Mouse (Mus musculus) embryonic facial prominence, embryonic 14.5 days (tissue): ENCODE data around the gene Ntf3. TPM values are rescaled to one million over a fixed set of nuclear protein-coding genes. Genes with fewer than 3 reads are reported as not detected.

Experiments
- ATAC-seq: fragments of 200-750 bp; cut with Nextera tagmentation; 2 replicates; pipeline ENCODE4 v1.8.0; 2017; ENCODE audit warnings: low read depth, moderate number of reproducible peaks, moderate TSS enrichment
- DNase-seq: peaks from one replicate; pipeline ENCODE4 v3.0.0-alpha.2; 2015; ENCODE audit warnings: low spot score
- H3K27ac ChIP-seq: fragments of 300-500 bp; sonication (generic); replicated peaks from 2 replicates; pipeline ENCODE4 v1.5.1; 2014; ENCODE audit warnings: low read depth, mild to moderate bottlenecking, low read length, moderate library complexity
- H3K27me3 ChIP-seq: fragments of 300-500 bp; sonication (generic); replicated peaks from 2 replicates; pipeline ENCODE4 v1.6.1; 2014; ENCODE audit warnings: low read length; ENCODE audit not compliant: control insufficient read depth, insufficient read depth
- H3K36me3 ChIP-seq: fragments of 300-500 bp; sonication (generic); 2 replicates; pipeline ENCODE4 v1.6.1; 2014; ENCODE audit warnings: low read length, mixed read lengths; ENCODE audit not compliant: control insufficient read depth, insufficient read depth
- H3K4me1 ChIP-seq: fragments of 300-500 bp; sonication (generic); 2 replicates; pipeline ENCODE4 v1.6.1; 2014; ENCODE audit warnings: antibody characterized with exemption, low read length; ENCODE audit not compliant: control insufficient read depth, insufficient read depth
- H3K4me2 ChIP-seq: fragments of 300-500 bp; sonication (generic); 2 replicates; pipeline ENCODE4 v1.6.1; 2014; ENCODE audit warnings: low read depth, mild to moderate bottlenecking, low read length, moderate library complexity, mixed read lengths
- H3K4me3 ChIP-seq: fragments of 300-500 bp; sonication (generic); 2 replicates; pipeline ENCODE4 v1.5.1; 2014; ENCODE audit warnings: low read depth, mild to moderate bottlenecking, low read length
- H3K9ac ChIP-seq: fragments of 300-500 bp; sonication (generic); 2 replicates; pipeline ENCODE4 v1.6.1; 2014; ENCODE audit warnings: low read depth, mild to moderate bottlenecking, low read length, moderate library complexity, mixed read lengths
- H3K9me3 ChIP-seq: fragments of 300-500 bp; sonication (generic); 2 replicates; pipeline ENCODE4 v1.6.1; 2016; ENCODE audit warnings: low read length; ENCODE audit not compliant: control insufficient read depth
- WGBS: fragments of 180-500 bp; shearing (Covaris S2); extraction: QIAGEN DNeasy Blood & Tissue Kit; methylation state at CpG from one replicate; pipeline ENCODE4 v1.1.7; 2014; 5-methylcytosine and 5-hydroxymethylcytosine counted together
- polyA plus RNA-seq: library from polyadenylated mRNA; unstranded; fragments of >200 nt; fragmentation: Nextera tagmentation; extraction: Ambion mirVana; gene quantifications from 2 replicates; pipeline ENCODE4 v1.2.1, GENCODE M21; 2014

Gene Ntf3
- polyA plus RNA-seq, 1 experiment from 2014 or later = 10.9 TPM

- H3K36me3 ChIP-seq = no peaks in the 10 kb centered on the region
- DNase-seq (peak; percentile 36), ATAC-seq (no peak)
- H3K9me3 ChIP-seq = no peaks in the 10 kb centered on the region
- H3K4me1 ChIP-seq = peaks cover 37% of the 10 kb centered on the region
- no peak overlapping the region for H3K4me3 ChIP-seq
- H3K4me2 ChIP-seq = no peak overlapping the region
- H3K9ac ChIP-seq = no peak overlapping the region
- H3K27me3 ChIP-seq = no peaks in the 10 kb centered on the region
- 85% methylated on average over 1 of the region's 1 CpGs for WGBS
- H3K27ac ChIP-seq = no peak overlapping the region
Observed at GRCm38 (mm10) chr6:126118247-126118646, 48.5 kb downstream of the Ntf3 start.

DNA sequence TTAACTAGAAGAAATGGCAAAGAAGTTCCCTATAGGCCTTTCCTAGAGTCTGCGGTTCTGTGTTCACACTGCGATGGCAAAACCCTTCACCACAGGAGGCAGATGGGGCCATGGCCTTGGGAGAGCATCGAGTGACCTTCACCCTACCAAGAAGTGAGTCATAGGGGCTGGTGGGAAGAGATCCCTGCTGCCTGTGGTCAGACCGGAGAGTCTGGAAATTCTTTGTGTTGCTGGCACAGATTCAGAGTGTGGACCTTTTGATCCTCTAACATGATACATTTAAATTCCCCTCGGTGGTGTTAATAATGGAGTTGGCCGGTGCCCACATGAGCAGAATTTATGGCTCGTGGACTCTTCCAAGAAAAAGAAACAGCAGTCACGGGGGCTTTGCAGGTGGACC is 49.5 kb downstream of the Ntf3 start:
- Histone ChIP-seq H3K27me3 (no peaks in the 10 kb centered on the region), H3K4me1 (peaks cover 37% of the 10 kb centered on the region), H3K9ac (no peak overlapping the region), H3K4me3 (no peak overlapping the region), H3K36me3 (no peaks in the 10 kb centered on the region), H3K27ac (no peak overlapping the region), H3K9me3 (no peaks in the 10 kb centered on the region), H3K4me2 (no peak overlapping the region)
- WGBS = 56% methylated on average over 8 of the region's 8 CpGs
- ATAC-seq (0 out of 2 replicates have a peak, but pooled peaks have one; percentile 28), DNase-seq (peak; percentile 31)

GRCm38 (mm10) chr6:126114934-126115633 is 51.6 kb downstream of the Ntf3 start:
- peaks cover 37% of the 10 kb centered on the region for H3K4me1 ChIP-seq
- peak overlapping the region; percentile 10; the same call in 1 of the 2 replicates for H3K9ac ChIP-seq
- no peaks in the 10 kb centered on the region for H3K36me3 ChIP-seq
- no peaks in the 10 kb centered on the region for H3K9me3 ChIP-seq
- H3K27ac ChIP-seq = peak overlapping the region; percentile 87
- DNase-seq (peak; percentile 82), ATAC-seq (peak; percentile 54; the same call in 1 of the 2 replicates)
- H3K4me2 ChIP-seq = peak overlapping the region; percentile 3; the same call in 1 of the 2 replicates
- no peaks in the 10 kb centered on the region for H3K27me3 ChIP-seq
- H3K4me3 ChIP-seq = no peak overlapping the region
- WGBS = 20% methylated on average over 10 of the region's 10 CpGs

DNA sequence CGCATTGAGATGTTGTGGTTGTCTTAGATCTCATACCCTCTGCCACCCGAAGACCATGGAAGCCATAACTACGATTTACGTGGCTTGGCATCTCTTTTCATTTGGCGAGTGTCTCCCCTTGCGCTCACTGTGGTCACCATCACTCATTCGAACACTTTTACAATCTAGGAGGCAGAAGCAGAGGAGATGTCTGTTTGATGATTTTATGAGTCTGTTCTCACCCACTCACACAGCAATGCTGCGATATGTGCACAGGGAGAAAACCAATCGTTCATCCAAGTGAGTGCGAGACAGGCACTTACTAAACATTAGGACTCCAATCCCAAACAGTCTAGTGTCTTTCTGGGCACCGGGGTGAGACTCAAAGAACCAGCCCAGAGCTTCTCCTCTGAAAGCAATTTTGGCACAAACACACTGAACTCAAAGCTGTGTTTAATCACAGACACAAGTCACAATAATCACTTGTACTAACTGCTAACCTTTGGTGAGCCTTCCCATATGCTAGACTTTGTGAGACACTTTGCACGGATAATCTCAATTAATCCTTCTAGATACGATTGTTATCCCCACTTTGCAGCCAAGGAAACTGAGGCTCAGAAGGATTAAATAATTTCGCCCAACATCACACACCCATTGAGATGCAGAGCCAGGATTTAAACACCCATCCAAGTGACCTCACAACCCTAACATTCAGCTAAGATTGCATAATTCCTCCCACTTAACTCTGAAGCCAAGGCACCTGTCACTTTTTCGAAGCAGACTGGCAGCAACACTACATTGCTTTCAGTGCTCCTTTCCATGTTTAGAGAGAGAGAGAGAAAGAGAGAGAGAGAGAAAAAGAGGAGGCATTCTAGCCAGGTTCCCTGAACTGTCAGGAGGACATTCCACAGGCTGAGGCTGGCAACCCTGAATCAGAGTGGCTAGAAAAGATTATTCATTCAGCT is 55.5 kb downstream of the Ntf3 start:
- Histone ChIP-seq H3K9ac (no peak overlapping the region), H3K9me3 (no peaks in the 10 kb centered on the region), H3K27me3 (no peaks in the 10 kb centered on the region), H3K4me1 (peaks cover 35% of the 10 kb centered on the region), H3K4me3 (no peak overlapping the region), H3K36me3 (no peaks in the 10 kb centered on the region), H3K27ac (no peak overlapping the region), H3K4me2 (no peak overlapping the region)
- DNase-seq = peak; percentile 31
- 86% methylated on average over 15 of the region's 15 CpGs for WGBS
- no peak; the same call in 1 of the 2 replicates for ATAC-seq

DNA sequence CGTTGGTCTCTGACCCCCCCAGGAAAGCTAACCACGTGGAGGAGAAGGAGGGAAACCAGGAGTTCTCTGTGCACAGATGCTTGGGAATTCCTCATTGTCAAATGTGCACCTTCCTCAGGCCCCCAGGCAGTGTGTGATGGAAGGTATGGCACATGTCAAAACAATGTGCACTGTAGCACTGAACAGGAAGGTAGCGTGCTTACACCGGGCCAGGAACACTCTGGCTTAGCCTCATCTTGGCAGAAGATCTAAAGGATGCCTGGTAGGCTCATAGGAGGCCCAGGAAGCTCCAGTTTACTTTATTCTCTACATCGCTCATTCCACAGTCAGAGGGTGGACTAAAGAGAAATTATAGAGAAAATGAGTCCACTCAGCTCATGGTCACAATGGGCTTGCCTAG is 57.5 kb downstream of the Ntf3 start:
- no peak overlapping the region for H3K4me3 ChIP-seq
- no peak overlapping the region for H3K27ac ChIP-seq
- H3K4me1 ChIP-seq = peaks cover 26% of the 10 kb centered on the region
- H3K36me3 ChIP-seq = no peaks in the 10 kb centered on the region
- no peak overlapping the region for H3K4me2 ChIP-seq
- DNase-seq = peak; percentile 57
- ATAC-seq = peak; percentile 58; the same call in 1 of the 2 replicates
- WGBS = 54% methylated on average over 5 of the region's 5 CpGs
- no peaks in the 10 kb centered on the region for H3K27me3 ChIP-seq
- H3K9me3 ChIP-seq = no peaks in the 10 kb centered on the region
- H3K9ac ChIP-seq = no peak overlapping the region

DNA sequence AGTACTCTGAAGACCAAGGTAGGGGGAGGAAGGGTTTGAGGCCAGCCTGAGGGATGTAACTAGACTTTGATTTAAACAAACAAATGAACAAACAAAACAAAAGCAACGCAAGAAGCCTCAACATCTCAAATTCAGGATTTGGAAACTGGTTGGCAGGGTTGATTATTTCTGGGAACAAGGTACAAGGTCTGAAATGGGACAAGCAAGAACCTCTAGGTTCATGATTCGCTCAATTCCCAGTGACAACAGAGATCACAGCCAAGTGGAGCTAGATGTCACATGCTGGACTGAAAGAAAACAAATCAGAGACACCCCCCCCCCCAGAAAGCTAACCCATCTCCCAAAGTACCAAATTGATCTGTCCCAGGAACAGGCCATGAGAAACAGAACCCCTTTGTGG is 57.9 kb downstream of the Ntf3 start:
- 85% methylated on average over 2 of the region's 2 CpGs for WGBS
- H3K4me2 ChIP-seq = no peak overlapping the region
- ATAC-seq = no peak
- H3K36me3 ChIP-seq = no peaks in the 10 kb centered on the region
- H3K27me3 ChIP-seq = no peaks in the 10 kb centered on the region
- peaks cover 24% of the 10 kb centered on the region for H3K4me1 ChIP-seq
- no peak overlapping the region for H3K27ac ChIP-seq
- no peak overlapping the region for H3K9ac ChIP-seq
- H3K4me3 ChIP-seq = no peak overlapping the region
- no peak for DNase-seq
- no peaks in the 10 kb centered on the region for H3K9me3 ChIP-seq

GRCm38 (mm10) chr6:126107398-126107797 is 59.3 kb downstream of the Ntf3 start:
- Histone ChIP-seq H3K9ac (no peak overlapping the region), H3K4me3 (no peak overlapping the region), H3K4me1 (peaks cover 24% of the 10 kb centered on the region), H3K27ac (no peak overlapping the region), H3K36me3 (no peaks in the 10 kb centered on the region), H3K4me2 (no peak overlapping the region), H3K9me3 (no peaks in the 10 kb centered on the region), H3K27me3 (no peaks in the 10 kb centered on the region)
- WGBS = 88% methylated on average over 2 of the region's 2 CpGs
- ATAC-seq (no peak), DNase-seq (no peak)

- Histone ChIP-seq H3K4me3 (no peak overlapping the region), H3K36me3 (no peaks in the 10 kb centered on the region), H3K27ac (peak overlapping the region; percentile 69), H3K9me3 (no peaks in the 10 kb centered on the region), H3K9ac (no peak overlapping the region), H3K4me1 (peaks cover 24% of the 10 kb centered on the region), H3K4me2 (no peak overlapping the region), H3K27me3 (no peaks in the 10 kb centered on the region)
- 38% methylated on average over 2 of the region's 2 CpGs for WGBS
- 0 out of 2 replicates have a peak, but pooled peaks have one; percentile 7 for ATAC-seq
- DNase-seq = no peak
Observed at GRCm38 (mm10) chr6:126106798-126107173, 59.9 kb downstream of the Ntf3 start.
